ENCODE assay signal across 25 mouse cellular contexts in the genomic region with DNA sequence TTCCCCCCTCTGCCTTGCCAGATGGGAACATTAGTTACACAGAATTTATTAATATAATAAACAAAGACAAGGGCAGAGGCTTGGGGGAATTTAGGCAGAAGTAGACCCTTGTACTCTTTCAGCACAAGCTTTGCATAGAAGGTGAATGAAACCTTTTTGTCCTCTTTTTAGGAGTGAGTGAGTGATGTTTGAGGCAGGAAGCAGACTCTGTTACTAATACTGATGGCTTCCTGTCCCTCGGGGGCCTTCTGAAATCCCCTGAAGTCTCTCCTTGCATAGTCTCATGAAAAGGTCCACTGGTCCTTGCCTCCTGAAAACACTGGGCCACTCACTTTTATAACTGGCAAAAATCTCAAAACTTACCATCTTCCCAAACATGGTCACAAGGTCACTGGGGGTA.
DNase-seq lines count a peak whose midpoint lies in the region; ATAC-seq and TF ChIP-seq lines count a peak whose summit lies in the region.
"Had no signal": no experiment of that assay in that cellular context is flagged by ENCODE, and none has a peak within 500 bp of the region (broad histone marks: within the 10 kb centered on the region; RNA-seq: fewer than 3 reads in every experiment).

No protein-coding gene starts in this region.

- H3K79me2 ChIP-seq in CH12.LX (replicated peaks; ENCODE audit: control insufficient read depth, extremely low read depth, insufficient read depth, poor library complexity, severe bottlenecking): peaks cover 6% of the 10 kb centered on the region

- TF ChIP-seq CTCF in CH12.LX (conservative IDR thresholded peaks at IDR 0.05 in 1 of 2, IDR thresholded peaks at IDR 0.05 in 1 of 2; ENCODE audit: low read depth in 2 of 2, low read length in 2 of 2): no peak

- no peaks in the 10 kb centered on the region; the same call in 1 of the 2 replicates for H3K4me1 ChIP-seq in hindbrain, embryonic 13.5 days (replicated peaks)
- no peaks in the 10 kb centered on the region for H3K4me1 ChIP-seq in hindbrain, embryonic 11.5 days (replicated peaks; ENCODE audit: control insufficient read depth, insufficient read depth, low read length)
- H3K4me1 ChIP-seq in CH12.LX (ENCODE audit: control insufficient read depth in 1 of 2, insufficient read depth in 2 of 2): peaks cover 23 to 89% of the 10 kb centered on the region in 2 experiments
- H3K4me1 ChIP-seq: embryonic facial prominence, embryonic 13.5 days; embryonic facial prominence, embryonic 15.5 days; forebrain, embryonic 10.5 days; forebrain, embryonic 12.5 days had no signal

- in situ Hi-C loops in CH12.LX (cut with MboI; ENCODE audit: low pct_ligation_motif_present, low pct_unique_long_range_greater_than_20kb, low sequenced_read_pairs): no loop called here

- no peak overlapping the region for H3K4me2 ChIP-seq in hindbrain, embryonic 13.5 days
- no peak overlapping the region for H3K4me2 ChIP-seq in hindbrain, embryonic 11.5 days (replicated peaks; ENCODE audit: low read depth, low read length)
- peak overlapping the region; percentile 69 for H3K4me2 ChIP-seq in CH12.LX (ENCODE audit: insufficient read depth, low read depth, poor library complexity, severe bottlenecking)
- H3K4me2 ChIP-seq: embryonic facial prominence, embryonic 13.5 days; embryonic facial prominence, embryonic 15.5 days; forebrain, embryonic 12.5 days had no signal

- no peak for TF ChIP-seq POLR2A in CH12.LX (IDR thresholded peaks at IDR 0.05; ENCODE audit: low read depth, low read length)

- TF ChIP-seq EP300 in CH12.LX (IDR thresholded peaks at IDR 0.05; ENCODE audit: low read length): peak; percentile 48; the same call in 1 of the 2 replicates

- no peak overlapping the region for H3K9ac ChIP-seq in hindbrain, embryonic 13.5 days
- no peak overlapping the region for H3K9ac ChIP-seq in hindbrain, embryonic 11.5 days (ENCODE audit: low read depth, low read length)
- peak overlapping the region; percentile 23; the same call in 1 of the 2 replicates for H3K9ac ChIP-seq in CH12.LX (ENCODE audit: insufficient read depth, low read depth)
- H3K9ac ChIP-seq: embryonic facial prominence, embryonic 13.5 days; embryonic facial prominence, embryonic 15.5 days; forebrain, embryonic 12.5 days had no signal

- DNase-seq in hindbrain, embryonic 11.5 days (ENCODE audit: low spot score): no peak
- DNase-seq in A20 (ENCODE audit: low read depth, low spot score): peak; percentile 41
- peak; percentile 74 for DNase-seq in CH12.LX (ENCODE audit: extremely low read depth)
- no peak for DNase-seq in ovary, postnatal 10 days (ENCODE audit: low spot score)
- no peak for DNase-seq in embryo, embryonic 10.5 days (ENCODE audit: low spot score)
- DNase-seq: adrenal gland, adult 2 months; adrenal gland, postnatal 10 days; adrenal gland, postnatal 25 days; B cell, adult 2 months; cerebellum, adult 11 months; cerebellum, adult 18-20 months; cerebellum, adult 8-10 months; cerebellum, adult 9-11 months; cerebellum, postnatal 14 days; cerebellum, postnatal 36 days; embryo, embryonic 11 days had no signal

- H3K36me3 ChIP-seq in hindbrain, embryonic 13.5 days: no peaks in the 10 kb centered on the region
- H3K36me3 ChIP-seq in hindbrain, embryonic 11.5 days (ENCODE audit: control insufficient read depth, insufficient read depth, low read length): no peaks in the 10 kb centered on the region
- H3K36me3 ChIP-seq in CH12.LX (replicated peaks in 1 of 2; ENCODE audit: control insufficient read depth in 1 of 2, insufficient read depth in 1 of 2, low read length in 1 of 2): peaks cover 0 to 31% of the 10 kb centered on the region in 2 experiments
- H3K36me3 ChIP-seq: embryonic facial prominence, embryonic 13.5 days; embryonic facial prominence, embryonic 15.5 days; forebrain, embryonic 10.5 days; forebrain, embryonic 12.5 days had no signal

- dilution Hi-C loops in CH12.LX (cut with MboI; ENCODE audit: extremely low pct_ligation_motif_present, extremely low pct_unique_long_range_greater_than_20kb, low sequenced_read_pairs): no loop called here

- WGBS in hindbrain, embryonic 13.5 days: 96% methylated on average over 1 of the region's 1 CpGs
- WGBS in hindbrain, embryonic 11.5 days: 90% methylated on average over 1 of the region's 1 CpGs

- 0 out of 2 replicates have a peak overlapping the region, but pooled peaks have one; percentile 4 for H3K27ac ChIP-seq in hindbrain, embryonic 13.5 days
- H3K27ac ChIP-seq in hindbrain, embryonic 11.5 days (ENCODE audit: low read depth, low read length): no peak overlapping the region
- peak overlapping the region; percentile 97 for H3K27ac ChIP-seq in CH12.LX (ENCODE audit: insufficient read depth, low read depth)
- H3K27ac ChIP-seq: embryonic facial prominence, embryonic 13.5 days; embryonic facial prominence, embryonic 15.5 days; forebrain, embryonic 10.5 days; forebrain, embryonic 12.5 days had no signal

- no peaks in the 10 kb centered on the region for H3K9me3 ChIP-seq in hindbrain, embryonic 13.5 days
- no peaks in the 10 kb centered on the region for H3K9me3 ChIP-seq in hindbrain, embryonic 11.5 days (ENCODE audit: control insufficient read depth, low read length)
- H3K9me3 ChIP-seq in CH12.LX (replicated peaks; ENCODE audit: low read length): no peaks in the 10 kb centered on the region
- H3K9me3 ChIP-seq: embryonic facial prominence, embryonic 13.5 days; embryonic facial prominence, embryonic 15.5 days; forebrain, embryonic 10.5 days; forebrain, embryonic 12.5 days had no signal

- no peak overlapping the region for H3K4me3 ChIP-seq in hindbrain, embryonic 13.5 days
- no peak overlapping the region for H3K4me3 ChIP-seq in hindbrain, embryonic 11.5 days (ENCODE audit: low read depth, low read length)
- no peak overlapping the region for H3K4me3 ChIP-seq in CH12.LX (replicated peaks in 1 of 3; ENCODE audit: low read depth in 2 of 3, low read length in 2 of 3, poor library complexity in 1 of 3)
- H3K4me3 ChIP-seq: embryonic facial prominence, embryonic 13.5 days; embryonic facial prominence, embryonic 15.5 days; erythroblast, embryonic 14.5 days; forebrain, embryonic 10.5 days; forebrain, embryonic 12.5 days had no signal

- no peak; the same call in 1 of the 2 replicates for TF ChIP-seq RAD21 in CH12.LX (IDR thresholded peaks at IDR 0.05; ENCODE audit: low read depth, low read length)

- no peaks in the 10 kb centered on the region for H3K27me3 ChIP-seq in hindbrain, embryonic 13.5 days
- H3K27me3 ChIP-seq in hindbrain, embryonic 11.5 days (ENCODE audit: control insufficient read depth, insufficient read depth, low read length): no peaks in the 10 kb centered on the region
- no peaks in the 10 kb centered on the region for H3K27me3 ChIP-seq in CH12.LX (replicated peaks)
- H3K27me3 ChIP-seq: embryonic facial prominence, embryonic 13.5 days; embryonic facial prominence, embryonic 15.5 days; forebrain, embryonic 12.5 days had no signal

- ATAC-seq in hindbrain, embryonic 13.5 days (ENCODE audit: low FRiP score): no peak
- ATAC-seq in hindbrain, embryonic 11.5 days (ENCODE audit: low FRiP score): no peak
- ATAC-seq: CD4-positive, CD25-positive, alpha-beta regulatory T cell, adult 4 months; forebrain, embryonic 14.5 days; forebrain, embryonic 16.5 days had no signal

TF ChIP-seq in CH12.LX, 34 proteins besides CTCF, POLR2A, EP300 and RAD21:
- TF ChIP-seq CHD1 (IDR thresholded peaks at IDR 0.05; ENCODE audit: low read depth, low read length): no peak
- TF ChIP-seq ETS1 (conservative IDR thresholded peaks at IDR 0.05; ENCODE audit: low read depth, low read length): peak; percentile 56; the same call in 1 of the 2 replicates
- TF ChIP-seq MYC (IDR thresholded peaks at IDR 0.05; ENCODE audit: low read depth, low read length): no peak
- no peak for TF ChIP-seq TBP (conservative IDR thresholded peaks at IDR 0.05; ENCODE audit: low read depth, low read length)
- no peak for TF ChIP-seq MAX (IDR thresholded peaks at IDR 0.05; ENCODE audit: low read length)
- 0 out of 2 replicates have a peak, but pooled peaks have one; percentile 7 for TF ChIP-seq E2F4 (IDR thresholded peaks at IDR 0.05; ENCODE audit: insufficient replicate concordance, low read depth, low read length)
- no peak for TF ChIP-seq SMC3 (IDR thresholded peaks at IDR 0.05; ENCODE audit: low read depth, low read length)
- no peak for TF ChIP-seq ZKSCAN1 (IDR thresholded peaks at IDR 0.05; ENCODE audit: borderline replicate concordance, low read depth, low read length)
- TF ChIP-seq JUND (conservative IDR thresholded peaks at IDR 0.05; ENCODE audit: low read depth, low read length): no peak
- no peak for TF ChIP-seq PAX5 (IDR thresholded peaks at IDR 0.05; ENCODE audit: low read length)
- 0 out of 2 replicates have a peak, but pooled peaks have one; percentile 21 for TF ChIP-seq TCF12 (IDR thresholded peaks at IDR 0.05; ENCODE audit: low read depth, low read length)
- TF ChIP-seq BHLHE40 (IDR thresholded peaks at IDR 0.05; ENCODE audit: low read depth, low read length): peak; percentile 65
- TF ChIP-seq ZC3H11A (IDR thresholded peaks at IDR 0.05; ENCODE audit: low read depth, low read length): no peak
- peak; percentile 42; the same call in 1 of the 2 replicates for TF ChIP-seq ELF1 (IDR thresholded peaks at IDR 0.05; ENCODE audit: low read depth, low read length)
- no peak for TF ChIP-seq RCOR1 (conservative IDR thresholded peaks at IDR 0.05; ENCODE audit: low read depth, low read length)
- TF ChIP-seq KAT2A (IDR thresholded peaks at IDR 0.05; ENCODE audit: insufficient replicate concordance, low read length): 0 out of 2 replicates have a peak, but pooled peaks have one; percentile 5
- TF ChIP-seq ZNF384 (IDR thresholded peaks at IDR 0.05; ENCODE audit: low read depth, low read length): no peak
- TF ChIP-seq USF2 (conservative IDR thresholded peaks at IDR 0.05; ENCODE audit: low read depth, low read length): no peak
- TF ChIP-seq MEF2A (IDR thresholded peaks at IDR 0.05; ENCODE audit: borderline replicate concordance, low read depth, low read length): peak; percentile 77
- TF ChIP-seq UBTF (IDR thresholded peaks at IDR 0.05; ENCODE audit: low read depth, low read length): no peak
- no peak for TF ChIP-seq POLR2AphosphoS2 (IDR thresholded peaks at IDR 0.05; ENCODE audit: low read depth, low read length)
- peak; percentile 72 for TF ChIP-seq IRF4 (IDR thresholded peaks at IDR 0.05; ENCODE audit: low read depth, low read length)
- TF ChIP-seq USF1 (IDR thresholded peaks at IDR 0.05; ENCODE audit: low read depth, low read length): no peak

Comparison
In these comparisons a context has a peak if more than half of its experiments do, and no peak if none do; other contexts are left out.
1. DNase-seq: peak in A20 (single experiment) and CH12.LX (single experiment); none in hindbrain, embryonic 11.5 days (single experiment), ovary, postnatal 10 days (single experiment) and embryo, embryonic 10.5 days (single experiment).